Mouse (Mus musculus) kidney, adult 11 months (tissue): ENCODE measurements at regions not wholly inside any gene's neighbourhood (a gene's known extent, or its start where the extent isn't known, plus 50 kb on each side); places are given as distances from the start of the nearest gene placed in this dataset.
A peak's percentile ranks its signal among the peaks of the same experiment; 100 is the strongest.

ENCODE experiments used
- DNase-seq: peaks from one replicate; pipeline ENCODE4 v3.0.0; 2022

DNA sequence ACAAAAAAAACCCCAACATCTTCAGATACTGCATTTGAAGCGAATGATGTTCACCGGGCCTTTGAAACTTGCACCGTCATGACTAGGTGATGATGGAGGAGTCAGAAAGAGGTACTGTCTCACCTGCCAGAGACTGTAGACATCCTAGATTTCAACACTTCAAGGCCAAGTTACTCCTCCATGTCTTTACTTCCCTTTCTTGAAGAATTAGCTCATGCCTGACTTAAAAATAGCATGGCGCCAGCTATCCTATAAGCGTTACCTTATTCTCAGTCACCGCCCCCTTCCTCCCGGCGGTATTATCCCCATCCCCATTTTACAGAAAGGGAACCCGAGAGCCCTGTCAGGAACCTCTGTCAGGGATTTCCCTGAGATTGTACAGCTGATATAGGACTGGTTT, 374.4 kb upstream of the Gm10131 start:
- DNase-seq, result no peak

GRCm38 (mm10) chr8:34485346-34485745, 373.8 kb upstream of the Gm10131 start:
- DNase-seq, result no peak

GRCm38 (mm10) chr8:34484551-34485335, 373.2 kb upstream of the Gm10131 start:
- DNase-seq, result peak; percentile 21

DNA sequence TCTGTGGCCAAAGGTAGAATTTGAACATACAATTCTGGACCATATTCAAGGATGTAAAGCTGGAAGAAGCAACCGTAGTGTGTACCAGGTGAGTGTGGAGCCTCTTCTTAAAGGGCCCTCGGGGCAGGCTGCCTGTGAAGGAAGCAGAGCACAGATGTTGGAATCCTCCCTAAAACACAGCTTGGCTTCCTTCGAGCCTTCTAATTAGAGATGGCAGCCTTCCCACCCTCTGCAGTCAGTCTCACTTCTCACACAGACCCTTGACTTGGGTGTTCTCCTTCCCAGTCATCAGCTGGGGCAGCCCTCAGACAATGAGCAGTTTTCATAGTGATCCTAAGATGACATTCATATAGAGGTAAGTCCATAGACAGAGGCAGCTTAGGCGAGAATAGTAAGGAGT, 371.7 kb upstream of the Gm10131 start:
- DNase-seq, result no peak

GRCm38 (mm10) chr8:34482676-34483075, 371.1 kb upstream of the Gm10131 start:
- DNase-seq, result no peak

- DNase-seq, result no peak
These were observed 369.0 kb upstream of the Gm10131 start for GRCm38 (mm10) chr8:34480496-34480895.

GRCm38 (mm10) chr8:34478891-34479290, 367.4 kb upstream of the Gm10131 start:
- no peak for DNase-seq

DNA sequence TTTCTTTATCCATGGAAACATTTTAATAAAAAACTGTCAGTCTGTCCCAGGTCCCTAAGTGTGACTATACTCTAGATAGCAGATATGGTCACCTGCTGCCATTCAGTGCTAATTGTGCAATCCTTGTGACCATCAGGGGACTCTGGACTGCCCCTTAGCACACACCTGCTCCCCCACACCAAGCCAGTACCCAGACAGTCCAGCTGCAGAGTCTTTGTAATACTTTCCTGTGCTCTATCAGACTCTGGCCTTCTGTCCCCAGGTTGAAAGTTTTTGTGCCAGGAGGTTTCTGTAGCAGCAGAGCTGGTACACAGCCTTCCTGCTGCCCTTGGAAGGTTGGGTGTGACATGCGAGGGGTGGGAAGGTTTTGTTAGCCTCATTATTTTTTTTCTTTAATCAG, 366.9 kb upstream of the Gm10131 start:
- DNase-seq, result no peak

DNA sequence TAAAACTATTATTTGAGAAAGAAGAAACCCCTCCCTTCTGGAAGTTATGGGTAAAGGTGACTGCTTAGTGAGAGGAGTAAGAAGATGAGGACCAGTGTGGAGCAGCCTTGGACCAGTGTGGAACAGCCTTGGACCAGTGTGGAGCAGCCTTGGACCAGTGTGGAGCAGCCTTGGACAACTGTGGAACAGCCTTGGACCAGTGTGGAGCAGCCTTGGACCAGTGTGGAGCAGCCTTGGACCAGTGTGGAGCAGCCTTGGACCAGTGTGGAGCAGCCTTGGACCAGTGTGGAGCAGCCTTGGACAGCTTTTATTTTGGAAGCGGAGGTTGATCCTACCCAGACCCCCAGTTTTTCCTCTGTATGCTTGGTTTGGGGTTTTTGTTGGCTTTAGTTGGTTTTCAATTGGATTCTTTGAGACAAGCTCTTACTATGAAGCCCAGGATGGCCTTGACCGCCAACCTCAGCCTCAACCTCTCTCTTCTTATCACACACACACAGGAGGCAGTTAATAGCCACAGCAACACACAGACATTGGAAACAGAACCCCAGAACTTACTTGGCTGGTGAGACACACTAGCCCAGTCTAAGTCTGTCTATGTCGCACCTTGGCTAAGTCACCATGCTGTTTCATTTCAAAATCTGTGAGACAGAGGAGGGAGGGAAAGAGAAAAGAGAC, 364.7 kb upstream of the Gm10131 start:
- DNase-seq, result no peak

DNA sequence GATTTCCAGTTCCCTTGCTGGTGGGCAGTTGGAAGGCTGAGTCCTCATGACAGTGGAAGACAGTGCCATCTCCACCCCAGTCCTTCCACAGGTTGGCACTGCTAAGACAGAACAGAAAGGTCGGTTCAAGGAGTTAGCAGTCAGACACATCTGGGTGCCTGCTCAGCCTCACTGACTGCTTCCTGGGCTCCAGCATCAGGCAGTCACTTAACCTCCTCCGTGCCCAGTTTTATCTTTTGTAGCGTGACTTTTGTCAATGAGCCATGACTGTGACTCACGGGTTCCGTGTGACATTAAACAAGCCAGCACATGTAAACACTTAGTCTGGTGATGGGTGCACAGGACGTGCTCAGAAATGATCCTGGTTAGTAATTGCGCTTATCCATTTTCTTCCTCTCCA, 363.1 kb upstream of the Gm10131 start:
- no peak for DNase-seq

GRCm38 (mm10) chr8:34473769-34474168, 362.2 kb upstream of the Gm10131 start:
- DNase-seq, result no peak

GRCm38 (mm10) chr8:34473301-34473700, 361.8 kb upstream of the Gm10131 start:
- no peak for DNase-seq

DNA sequence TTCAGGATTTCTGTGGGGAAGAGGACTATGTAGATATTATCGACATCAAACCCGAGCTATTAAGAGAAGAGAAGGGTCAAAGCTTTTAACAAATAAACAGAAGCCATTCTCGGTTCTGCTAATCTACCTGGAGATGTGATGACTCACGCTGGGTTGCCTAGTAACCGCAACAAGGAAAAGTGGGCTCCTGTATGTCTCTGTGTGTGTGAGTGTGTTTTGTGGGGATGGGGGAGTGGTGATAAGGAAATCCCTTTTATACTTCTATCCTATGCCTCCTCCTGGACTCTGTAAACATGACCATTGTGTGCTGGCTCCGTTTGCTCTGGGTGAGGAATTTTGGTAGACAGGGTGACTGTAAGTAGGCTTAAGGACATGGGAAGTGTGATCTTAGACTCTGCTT, 361.3 kb upstream of the Gm10131 start:
- DNase-seq, result no peak

DNA sequence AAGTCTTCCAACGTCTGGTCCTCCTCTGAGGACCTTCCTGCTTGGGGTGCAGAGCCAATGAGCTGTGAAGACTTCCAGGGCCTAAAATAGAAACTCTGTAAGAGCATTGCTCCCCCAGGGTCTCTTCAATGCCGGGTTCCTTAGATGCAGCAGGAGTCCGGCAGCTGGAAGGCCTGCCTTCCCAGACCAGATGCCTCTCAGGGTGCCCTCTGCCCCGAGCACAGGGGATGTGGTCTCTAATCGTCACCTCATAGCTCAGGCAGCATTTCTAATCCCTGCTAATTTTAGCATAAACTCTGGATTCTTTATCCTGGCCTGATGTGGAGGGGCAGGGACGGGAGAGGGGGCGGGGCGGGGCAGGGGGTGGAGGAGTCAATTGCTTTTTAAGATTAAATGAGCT, 360.9 kb upstream of the Gm10131 start:
- DNase-seq, result no peak

- DNase-seq, result no peak
These were observed 357.6 kb upstream of the Gm10131 start for GRCm38 (mm10) chr8:34469091-34469490.

DNA sequence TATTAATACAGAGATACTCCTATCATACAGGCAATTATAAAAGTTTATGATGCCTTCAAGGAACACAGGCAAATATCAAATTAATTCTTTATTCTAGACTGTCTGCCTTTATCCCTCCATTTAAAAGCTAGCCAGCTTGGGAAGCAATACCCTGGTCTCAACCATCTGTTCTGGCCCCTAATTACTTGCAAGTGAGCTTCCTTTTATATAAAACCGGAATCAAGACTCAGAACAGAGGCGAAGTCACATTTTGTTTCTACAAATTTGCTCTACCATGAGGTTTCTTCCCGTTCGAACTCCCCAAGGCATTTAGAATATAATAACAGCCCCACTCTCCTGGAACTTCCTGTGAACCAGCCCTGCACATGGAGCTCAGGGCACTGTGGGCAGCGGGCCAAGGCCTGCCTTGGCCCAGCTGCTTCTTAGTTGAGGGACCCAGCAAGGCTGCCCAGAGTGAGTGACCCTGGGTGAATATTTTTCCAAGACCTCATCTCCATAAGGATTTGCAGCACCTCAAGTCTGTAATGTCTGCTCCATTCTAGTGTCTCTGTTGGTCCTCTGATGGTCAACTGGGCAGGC, 355.3 kb upstream of the Gm10131 start:
- no peak for DNase-seq

DNA sequence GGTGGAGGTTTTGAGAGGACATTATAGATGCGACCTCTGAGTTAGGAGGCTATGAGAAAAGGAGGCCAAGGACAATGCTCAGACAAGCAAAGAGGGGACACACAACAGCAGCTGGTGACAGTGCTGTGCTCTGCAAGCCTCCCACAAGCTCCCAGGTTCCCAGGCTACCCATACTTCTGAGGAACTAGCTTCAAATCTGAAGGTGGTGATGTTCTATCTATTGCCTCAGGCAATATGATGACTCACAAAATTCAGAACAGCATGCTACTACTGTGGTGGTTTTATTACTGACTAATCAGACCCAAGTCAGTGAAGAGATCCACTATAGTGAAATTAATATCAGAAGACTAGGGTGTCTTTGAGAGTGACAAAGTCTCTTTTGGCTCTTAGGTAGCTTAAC, 353.9 kb upstream of the Gm10131 start:
- no peak for DNase-seq

- DNase-seq, result no peak
These were observed 350.7 kb upstream of the Gm10131 start for GRCm38 (mm10) chr8:34462262-34462661.

- DNase-seq, result no peak
These were observed 346.8 kb upstream of the Gm10131 start for GRCm38 (mm10) chr8:34458300-34458699.

GRCm38 (mm10) chr8:34456543-34456942, 345.0 kb upstream of the Gm10131 start:
- DNase-seq, result no peak

- DNase-seq, result no peak
These were observed 343.8 kb upstream of the Gm10131 start for GRCm38 (mm10) chr8:34455376-34455775.

DNA sequence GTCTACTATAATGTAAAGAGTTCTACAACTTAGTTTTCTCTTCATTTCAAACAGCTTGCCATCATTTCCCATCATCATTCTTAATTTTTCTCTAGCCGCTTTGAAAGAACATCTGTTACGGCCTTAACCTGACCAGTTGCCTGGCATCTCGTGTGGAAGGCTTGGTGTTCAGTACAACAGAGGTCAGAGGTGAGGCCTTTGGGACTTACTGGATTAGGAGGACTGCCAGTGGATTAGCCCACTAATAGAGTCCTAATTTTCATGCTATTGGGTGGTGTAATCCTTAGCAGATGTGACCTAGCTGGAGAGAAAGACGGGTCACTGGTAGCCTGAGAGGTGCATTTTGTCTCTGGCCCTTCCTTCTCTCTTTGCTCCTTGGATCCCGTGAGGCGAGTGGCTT, 341.3 kb upstream of the Gm10131 start:
- no peak for DNase-seq

DNA sequence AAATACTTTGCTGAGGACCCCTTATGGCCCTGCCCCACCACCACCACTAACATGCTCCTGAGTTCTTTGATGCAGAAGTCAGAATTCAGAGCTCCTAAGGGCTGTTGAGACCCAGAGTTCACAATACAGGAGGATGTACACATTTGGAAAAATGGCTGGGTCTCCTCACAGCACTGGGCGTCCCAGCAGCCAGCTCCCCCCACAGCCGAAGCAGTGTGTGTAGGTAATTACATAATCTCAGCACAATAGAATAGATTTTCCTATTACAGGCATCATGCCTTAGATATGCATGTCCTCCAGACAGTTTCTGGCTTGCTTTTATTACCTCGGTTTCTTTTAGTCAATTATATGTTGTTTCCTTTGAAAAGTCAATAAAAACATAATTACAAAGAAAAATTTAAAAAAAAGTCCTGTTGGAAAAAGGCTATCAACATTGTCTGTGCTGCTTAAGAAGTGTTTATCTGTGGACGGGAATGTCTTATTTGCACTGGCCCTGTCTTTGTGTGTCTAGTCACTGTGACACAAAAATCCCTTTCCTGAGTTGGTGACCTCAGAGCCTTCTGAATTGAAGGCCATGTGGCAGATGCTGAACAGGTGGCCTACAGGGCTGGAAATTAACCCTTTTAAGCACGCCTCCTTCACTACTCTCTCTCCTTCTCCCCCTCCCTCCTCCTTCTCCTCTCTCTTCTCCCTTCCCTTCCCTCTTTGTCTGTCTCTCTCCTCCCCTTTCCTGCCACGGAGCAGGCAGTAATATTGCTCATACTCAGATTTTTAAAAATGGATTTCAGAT, 339.9 kb upstream of the Gm10131 start:
- no peak for DNase-seq
